In genomic region chr9:115382824-115383475, GRCm38 (mm10) we compare ENCODE assay signal across 14 mouse cellular contexts.
"Had no signal": no experiment of that assay in that cellular context is flagged by ENCODE, and none has a peak within 500 bp of the region (broad histone marks: within the 10 kb centered on the region; RNA-seq: fewer than 3 reads in every experiment).

No protein-coding gene starts in this region.

- H3K27ac ChIP-seq: limb, embryonic 13.5 days; liver, embryonic 14.5 days; midbrain, embryonic 12.5 days; neural tube, embryonic 13.5 days; stomach, embryonic 15.5 days had no signal

- H3K27me3 ChIP-seq: limb, embryonic 13.5 days; midbrain, embryonic 12.5 days; neural tube, embryonic 13.5 days; stomach, embryonic 15.5 days had no signal

- DNase-seq: kidney, postnatal 25 days; left cerebral cortex, postnatal 4 days; lung, adult 18-20 months; retina, postnatal 1 day; right cerebral cortex, postnatal 4 days; spleen, adult 18-20 months; thymus, adult 2 months; thymus, postnatal 25 days had no signal

- ATAC-seq: midbrain, embryonic 16.5 days had no signal

- H3K4me1 ChIP-seq: limb, embryonic 13.5 days; stomach, embryonic 15.5 days had no signal

- H3K9me3 ChIP-seq: limb, embryonic 13.5 days; midbrain, embryonic 12.5 days; neural tube, embryonic 13.5 days; stomach, embryonic 15.5 days had no signal

- H3K36me3 ChIP-seq: limb, embryonic 13.5 days; midbrain, embryonic 12.5 days; neural tube, embryonic 13.5 days; stomach, embryonic 15.5 days had no signal

- H3K4me2 ChIP-seq: limb, embryonic 13.5 days; midbrain, embryonic 12.5 days; neural tube, embryonic 13.5 days; stomach, embryonic 15.5 days had no signal

- H3K9ac ChIP-seq: limb, embryonic 13.5 days; liver, embryonic 14.5 days; midbrain, embryonic 12.5 days; neural tube, embryonic 13.5 days; stomach, embryonic 15.5 days had no signal

- H3K4me3 ChIP-seq: limb, embryonic 13.5 days; midbrain, embryonic 12.5 days; neural tube, embryonic 13.5 days; stomach, embryonic 15.5 days had no signal
